Mouse (Mus musculus) thymus, adult 2 months (tissue): Measurements from ENCODE around the gene Zcchc7. TPM values are rescaled to one million over a fixed set of nuclear protein-coding genes. Genes with fewer than 3 reads are reported as not detected.

Experiments
- DNase-seq: peaks from one replicate; pipeline ENCODE4 v3.0.0; 2021
- H3K27ac ChIP-seq: fragments of 200-500 bp; 2 replicates; pipeline ENCODE4 v1.5.1; 2012; ENCODE audit warnings: low read length, control low read depth; ENCODE audit not compliant: control insufficient read depth, insufficient read depth
- H3K27me3 ChIP-seq: fragments of 200-500 bp; 2 replicates; pipeline ENCODE4 v1.6.1; 2012; ENCODE audit warnings: mild to moderate bottlenecking, low read length, moderate library complexity, mixed read lengths; ENCODE audit not compliant: control insufficient read depth, insufficient read depth
- H3K36me3 ChIP-seq: fragments of 200-500 bp; 2 replicates; pipeline ENCODE4 v1.6.1; 2012; ENCODE audit warnings: mild to moderate bottlenecking, low read length, moderate library complexity; ENCODE audit not compliant: control insufficient read depth, insufficient read depth
- H3K4me1 ChIP-seq: fragments of 200-500 bp; replicated peaks from 2 replicates; pipeline ENCODE4 v1.6.1; 2012; ENCODE audit warnings: low read length; ENCODE audit not compliant: control insufficient read depth, insufficient read depth
- H3K4me3 ChIP-seq: fragments of 200-500 bp; 2 replicates; pipeline ENCODE4 v1.5.1; 2012; ENCODE audit warnings: mild to moderate bottlenecking, low read length, control low read depth, moderate library complexity; ENCODE audit not compliant: control insufficient read depth, insufficient read depth
- CTCF ChIP-seq: fragments of 200-500 bp; IDR thresholded peaks from 2 replicates; pipeline ENCODE4 v1.5.1; 2012; ENCODE audit warnings: mild to moderate bottlenecking, control low read depth, low read length, moderate library complexity, borderline replicate concordance; ENCODE audit not compliant: control insufficient read depth, poor library complexity, insufficient read depth; ENCODE audit errors: extremely low read depth
- POLR2A ChIP-seq: fragments of 200-500 bp; IDR thresholded peaks from 2 replicates; pipeline ENCODE4 v1.6.1; 2012; ENCODE audit warnings: mild to moderate bottlenecking, low read length, control low read depth, moderate library complexity; ENCODE audit not compliant: control insufficient read depth, poor library complexity, insufficient read depth; ENCODE audit errors: extremely low read depth
- WGBS: fragments of 180-500 bp; shearing (Covaris S2); methylation state at CpG from one replicate; pipeline ENCODE4 v1.1.7; 2018; 5-methylcytosine and 5-hydroxymethylcytosine counted together
- polyA plus RNA-seq: library from polyadenylated mRNA; depleted of rRNA; stranded (reverse); fragments of >200 nt; gene quantifications from 2 replicates; pipeline ENCODE4 v1.2.3, GENCODE M21; 2012

The Zcchc7 gene
- polyA plus RNA-seq, 1 experiment: 17.4 TPM

DNA sequence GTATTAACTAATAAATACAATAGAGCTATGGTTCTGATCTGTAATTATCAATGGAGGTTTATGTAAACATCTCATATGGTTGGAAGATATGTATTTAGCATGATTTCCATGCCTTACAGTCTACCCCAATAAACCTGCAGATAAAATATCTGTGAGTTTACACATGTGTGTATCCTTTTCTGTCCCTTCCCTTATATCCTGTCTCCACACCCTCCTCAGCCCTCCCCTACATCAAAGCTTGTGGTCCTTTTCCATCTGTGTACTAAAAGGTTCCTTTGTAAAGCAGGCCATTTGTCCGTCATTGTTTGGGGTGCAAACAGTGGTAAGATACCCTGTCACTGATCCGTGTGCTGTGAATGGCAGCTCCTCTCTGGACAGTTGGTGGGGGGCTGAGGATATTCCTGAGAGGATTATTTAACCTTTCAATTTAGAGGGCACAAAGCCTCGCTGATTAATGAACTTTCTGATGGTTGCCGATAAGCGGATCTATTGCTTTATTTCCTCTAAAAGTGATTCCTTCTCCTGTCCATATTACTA, 161.7 kb downstream of the Zcchc7 start:
- 96% methylated on average over 5 of the region's 5 CpGs for WGBS
- no peak overlapping the region for H3K4me3 ChIP-seq
- TF ChIP-seq CTCF (no peak), POLR2A (no peak)

DNA sequence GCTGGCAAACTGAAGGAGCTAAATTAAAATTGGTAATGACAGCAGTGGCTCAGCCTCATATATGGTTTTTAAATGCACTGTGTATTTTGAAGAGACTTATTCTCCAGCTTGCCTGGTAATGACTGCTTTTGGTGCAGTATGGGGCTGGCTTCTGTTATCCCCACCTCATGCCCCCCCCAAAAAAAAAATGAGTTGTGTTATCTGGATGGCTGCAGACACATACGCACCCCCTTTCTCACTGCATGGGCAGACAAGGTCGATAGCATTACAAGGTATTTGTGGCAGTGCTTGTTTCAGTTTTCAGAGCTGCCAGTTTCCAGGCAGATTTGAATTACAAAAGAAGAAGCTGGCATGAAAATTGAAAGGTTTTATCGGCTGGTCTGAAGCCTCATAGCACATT, 162.2 kb downstream of the Zcchc7 start:
- Histone ChIP-seq H3K4me3 (no peak overlapping the region), H3K36me3 (no peaks in the 10 kb centered on the region), H3K27ac (no peak overlapping the region), H3K27me3 (no peaks in the 10 kb centered on the region), H3K4me1 (no peaks in the 10 kb centered on the region)
- TF ChIP-seq POLR2A: no peak
- TF ChIP-seq CTCF: no peak
- 91% methylated on average over 3 of the region's 3 CpGs for WGBS
- no peak for DNase-seq

More for the DNA sequence above, 161.7 kb downstream of the Zcchc7 start:
- H3K27ac ChIP-seq: no peak overlapping the region
- no peaks in the 10 kb centered on the region for H3K4me1 ChIP-seq
- DNase-seq: no peak
- no peaks in the 10 kb centered on the region for H3K36me3 ChIP-seq
- H3K27me3 ChIP-seq: no peaks in the 10 kb centered on the region

GRCm38 (mm10) chr4:44920831-44921230, 165.2 kb downstream of the Zcchc7 start:
- no peaks in the 10 kb centered on the region for H3K27me3 ChIP-seq
- WGBS: 98% methylated on average over 5 of the region's 5 CpGs
- H3K36me3 ChIP-seq: peaks cover under 1% of the 10 kb centered on the region; the same call in 1 of the 2 replicates
- H3K4me1 ChIP-seq: no peaks in the 10 kb centered on the region
- no peak for TF ChIP-seq CTCF
- no peak for TF ChIP-seq POLR2A
- H3K4me3 ChIP-seq: no peak overlapping the region
- no peak overlapping the region for H3K27ac ChIP-seq
- no peak for DNase-seq

DNA sequence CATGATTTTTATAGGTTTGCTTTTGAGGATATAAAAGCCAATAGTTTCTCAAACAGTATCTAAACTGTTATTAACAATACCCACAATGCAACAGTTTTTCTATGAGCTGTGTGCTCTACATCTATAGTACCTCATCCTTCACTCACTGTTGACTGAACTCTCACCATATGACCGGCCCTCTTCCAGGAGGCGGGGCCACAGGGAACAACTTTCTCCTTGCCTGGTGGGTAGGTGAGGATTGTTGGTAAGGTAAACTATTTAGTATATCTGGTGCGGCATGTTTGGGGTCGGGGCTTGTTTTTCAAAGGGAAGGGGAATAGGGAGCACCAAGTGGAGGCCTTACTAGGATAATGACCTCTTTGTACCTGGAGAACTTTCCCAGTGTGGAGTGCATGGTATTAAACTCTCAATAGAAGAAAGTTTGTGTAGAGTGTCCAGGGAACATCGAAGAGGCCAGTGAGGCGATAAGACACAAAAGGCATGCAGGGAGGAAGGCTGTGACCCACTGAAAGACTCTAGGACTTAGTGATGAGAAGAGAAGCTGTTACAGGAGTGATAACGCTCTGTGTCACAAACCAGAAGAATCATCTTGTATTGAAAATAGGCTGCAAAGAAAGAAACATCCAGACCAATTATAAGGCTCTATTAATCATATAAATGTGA, 166.9 kb downstream of the Zcchc7 start:
- no peak for DNase-seq
- H3K4me1 ChIP-seq: no peaks in the 10 kb centered on the region
- H3K4me3 ChIP-seq: no peak overlapping the region
- 96% methylated on average over 7 of the region's 7 CpGs for WGBS
- H3K27me3 ChIP-seq: no peaks in the 10 kb centered on the region
- no peak overlapping the region for H3K27ac ChIP-seq
- peaks cover 9% of the 10 kb centered on the region for H3K36me3 ChIP-seq
- TF ChIP-seq CTCF: no peak
- no peak for TF ChIP-seq POLR2A

- WGBS: 97% methylated on average over 5 of the region's 5 CpGs
- no peak overlapping the region for H3K27ac ChIP-seq
- no peaks in the 10 kb centered on the region for H3K4me1 ChIP-seq
- peaks cover 9% of the 10 kb centered on the region for H3K36me3 ChIP-seq
- DNase-seq: no peak
- H3K4me3 ChIP-seq: no peak overlapping the region
- TF ChIP-seq CTCF: no peak
- TF ChIP-seq POLR2A: no peak
- no peaks in the 10 kb centered on the region for H3K27me3 ChIP-seq
Measured at GRCm38 (mm10) chr4:44923129-44923481, 167.4 kb downstream of the Zcchc7 start.

DNA sequence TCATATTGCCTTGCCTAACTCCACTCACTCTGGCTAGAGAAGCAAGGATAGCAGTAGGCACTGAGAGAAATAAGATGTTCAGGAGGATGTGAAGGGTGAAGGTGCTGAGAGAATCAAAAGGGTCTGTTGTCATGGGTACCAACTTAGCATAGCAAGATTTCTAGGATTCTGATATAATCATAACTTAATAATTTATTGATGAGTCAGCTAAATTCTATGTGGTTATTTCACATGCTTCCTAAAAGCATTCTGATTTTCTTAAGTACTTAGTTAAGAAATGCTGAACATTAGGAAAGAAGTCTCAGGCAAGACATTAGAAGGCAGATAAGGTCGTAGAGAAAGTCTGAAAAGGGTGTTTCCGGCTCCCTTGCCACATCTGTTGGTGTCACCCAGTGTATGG, 172.3 kb downstream of the Zcchc7 start:
- TF ChIP-seq CTCF (no peak), POLR2A (no peak)
- 87% methylated on average over 2 of the region's 2 CpGs for WGBS
- Histone ChIP-seq H3K27me3 (no peaks in the 10 kb centered on the region), H3K27ac (no peak overlapping the region), H3K36me3 (peaks cover 32% of the 10 kb centered on the region), H3K4me3 (no peak overlapping the region), H3K4me1 (no peaks in the 10 kb centered on the region)
- DNase-seq: no peak
